ENCODE assay signal across 23 mouse cellular contexts in genomic region chr5:65926666-65927065, GRCm38 (mm10). TPM values are rescaled to one million over a fixed set of nuclear protein-coding genes. Genes with fewer than 3 reads are reported as not detected.
DNase-seq lines count a peak whose midpoint lies in the region; ATAC-seq and TF ChIP-seq lines count a peak whose summit lies in the region.
"Had no signal": no experiment of that assay in that cellular context is flagged by ENCODE, and none has a peak within 500 bp of the region (broad histone marks: within the 10 kb centered on the region; RNA-seq: fewer than 3 reads in every experiment).

No protein-coding gene starts in this region.

- 80% methylated on average over 6 of the region's 6 CpGs for WGBS in liver, postnatal 0 days (ENCODE audit: insufficient replicate concordance)
- 74% methylated on average over 6 of the region's 6 CpGs for WGBS in liver, embryonic 12.5 days (ENCODE audit: insufficient replicate concordance)

- H3K4me3 ChIP-seq in liver, postnatal 0 days (ENCODE audit: low read depth, low read length) = no peak overlapping the region
- H3K4me3 ChIP-seq in liver, embryonic 12.5 days = no peak overlapping the region
- H3K4me3 ChIP-seq: embryonic facial prominence, embryonic 12.5 days; forebrain, embryonic 12.5 days; heart, adult 2 months; hindbrain, embryonic 13.5 days had no signal

- TF ChIP-seq CTCF in liver, postnatal 0 days (IDR thresholded peaks at IDR 0.05; ENCODE audit: low read depth) = no peak

- no peak for DNase-seq in liver, postnatal 0 days
- DNase-seq in thymus, adult 18-20 months = peak; percentile 64 to 84
- DNase-seq in thymus, postnatal 10 days (ENCODE audit: low spot score in 2 of 2) = peak; percentile 65 to 74
- DNase-seq in thymus, postnatal 4 days = peak; percentile 63
- no peak for DNase-seq in kidney, postnatal 36 days
- no peak for DNase-seq in kidney, adult 11 months
- DNase-seq: adrenal gland, postnatal 25 days; cerebellum, adult 2 months; cerebellum, postnatal 14 days; gastrocnemius, postnatal 14 days; heart, adult 2 months; heart, postnatal 10 days had no signal

- no peaks in the 10 kb centered on the region for H3K27me3 ChIP-seq in liver, postnatal 0 days (ENCODE audit: insufficient read depth, low read length)
- H3K27me3 ChIP-seq in liver, embryonic 12.5 days (replicated peaks) = no peaks in the 10 kb centered on the region
- H3K27me3 ChIP-seq: embryonic facial prominence, embryonic 12.5 days; forebrain, embryonic 12.5 days; hindbrain, embryonic 13.5 days; Patski had no signal

- no peak overlapping the region for H3K9ac ChIP-seq in liver, postnatal 0 days (replicated peaks)
- H3K9ac ChIP-seq in liver, embryonic 12.5 days = no peak overlapping the region
- H3K9ac ChIP-seq: embryonic facial prominence, embryonic 12.5 days; forebrain, embryonic 12.5 days; hindbrain, embryonic 13.5 days had no signal

- ATAC-seq in liver, postnatal 0 days = no peak
- ATAC-seq in liver, embryonic 12.5 days = no peak
- ATAC-seq: activated CD4-positive, CD25-positive, alpha-beta regulatory T cell, adult 4 months; forebrain, embryonic 16.5 days; hindbrain, postnatal 0 days; Patski had no signal

- no peak for TF ChIP-seq EP300 in liver, postnatal 0 days (IDR thresholded peaks at IDR 0.05; ENCODE audit: low read depth)

- H3K4me2 ChIP-seq in liver, postnatal 0 days (ENCODE audit: low read depth, low read length) = no peak overlapping the region
- H3K4me2 ChIP-seq in liver, embryonic 12.5 days = no peak overlapping the region
- H3K4me2 ChIP-seq: embryonic facial prominence, embryonic 12.5 days; forebrain, embryonic 12.5 days; heart, embryonic 11.5 days; hindbrain, embryonic 13.5 days had no signal

- H3K9me3 ChIP-seq in liver, postnatal 0 days (ENCODE audit: low read length) = no peaks in the 10 kb centered on the region
- H3K9me3 ChIP-seq in liver, embryonic 12.5 days (replicated peaks) = no peaks in the 10 kb centered on the region
- H3K9me3 ChIP-seq: embryonic facial prominence, embryonic 12.5 days; forebrain, embryonic 12.5 days; hindbrain, embryonic 13.5 days had no signal

- H3K27ac ChIP-seq in liver, postnatal 0 days (ENCODE audit: low read depth) = peak overlapping the region; percentile 39; the same call in 1 of the 2 replicates
- no peak overlapping the region for H3K27ac ChIP-seq in liver, embryonic 12.5 days
- H3K27ac ChIP-seq: embryonic facial prominence, embryonic 12.5 days; forebrain, embryonic 12.5 days; heart, adult 2 months; hindbrain, embryonic 13.5 days; hindbrain, postnatal 0 days had no signal

- 0 out of 2 replicates have a peak, but pooled peaks cover 4% of the 10 kb centered on the region for H3K4me1 ChIP-seq in liver, postnatal 0 days (ENCODE audit: insufficient read depth)
- H3K4me1 ChIP-seq in liver, embryonic 12.5 days = no peaks in the 10 kb centered on the region
- H3K4me1 ChIP-seq: embryonic facial prominence, embryonic 12.5 days; forebrain, embryonic 12.5 days; hindbrain, embryonic 13.5 days had no signal

- no peaks in the 10 kb centered on the region for H3K36me3 ChIP-seq in liver, postnatal 0 days (replicated peaks; ENCODE audit: insufficient read depth, low read length)
- no peaks in the 10 kb centered on the region for H3K36me3 ChIP-seq in liver, embryonic 12.5 days
- H3K36me3 ChIP-seq: embryonic facial prominence, embryonic 12.5 days; forebrain, embryonic 12.5 days; hindbrain, embryonic 13.5 days had no signal

RNA-seq across cellular contexts. Expression of gene Chrna9, which starts 8.1 kb away (rescaled TPM):
- polyA plus RNA-seq in liver, postnatal 0 days (2015; fragmentation: Nextera tagmentation; extraction: Ambion mirVana) = 0.07 TPM in 1 of 2 replicates, not detected in the other
- not detected in 2 replicates for polyA plus RNA-seq in liver, embryonic 12.5 days (2016; fragmentation: Nextera tagmentation; extraction: Ambion mirVana)
- polyA plus RNA-seq: cerebellum, adult 2 months; cortical plate, adult 2 months; forebrain, embryonic 12.5 days; forebrain, embryonic 16.5 days; gonadal fat pad, adult 2 months; heart, adult 2 months; heart, embryonic 11.5 days; hindbrain, embryonic 13.5 days; hindbrain, postnatal 0 days; Patski had no signal

Comparison
In these comparisons a context has a peak if more than half of its experiments do, and no peak if none do; other contexts are left out.
1. DNase-seq: peak in thymus, adult 18-20 months (2 of 2), thymus, postnatal 10 days (2 of 2) and thymus, postnatal 4 days (single experiment); none in liver, postnatal 0 days (single experiment), kidney, postnatal 36 days (0 of 2) and kidney, adult 11 months (single experiment).